Mouse (Mus musculus) ES-Bruce4 (cell line): Measurements from ENCODE around the gene Dok3.

Experiments used
- CTCF ChIP-seq: IDR thresholded peaks from one replicate; pipeline ENCODE4 v1.8.1; 2011; ENCODE audit warnings: low read depth, low read length
- EP300 ChIP-seq: IDR thresholded peaks from 2 replicates; pipeline ENCODE4 v1.6.1; 2011; ENCODE audit warnings: low read depth, low read length; ENCODE audit not compliant: insufficient read depth
- POLR2A ChIP-seq: IDR thresholded peaks from one replicate; pipeline ENCODE4 v1.8.1; 2011; ENCODE audit warnings: low read length; ENCODE audit not compliant: insufficient read depth

DNA sequence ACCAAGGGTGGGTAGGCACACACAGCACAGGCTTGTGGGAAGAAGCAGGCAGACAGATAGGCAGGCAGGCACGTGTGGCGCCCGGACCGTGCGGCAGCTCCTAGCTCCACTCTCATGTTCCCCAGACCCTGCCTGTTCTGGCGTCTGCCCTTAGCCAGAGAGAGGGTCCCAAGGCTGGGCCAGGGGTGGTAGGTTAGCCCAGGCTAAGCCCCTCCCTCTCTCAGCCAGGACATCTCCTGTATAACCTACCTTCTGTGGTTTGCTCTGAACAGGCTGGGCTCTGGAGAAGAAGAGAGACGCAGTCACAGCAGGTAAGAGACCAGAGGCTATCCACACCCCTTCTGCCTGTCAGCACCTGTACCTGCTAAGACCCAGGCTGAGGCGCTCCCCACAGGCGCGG, 20.6 kb downstream of the Dok3 start:
- TF ChIP-seq CTCF (no peak), EP300 (no peak), POLR2A (no peak)
